Mouse (Mus musculus) bone marrow macrophage, adult 2 months (primary cell): ENCODE data around the gene Kcnq5.

ENCODE experiments used
- CTCF ChIP-seq: IDR thresholded peaks from 2 replicates; pipeline ENCODE4 v1.5.1; 2012; ENCODE audit warnings: low read depth, mild to moderate bottlenecking, low read length, moderate library complexity
- POLR2A ChIP-seq: IDR thresholded peaks from 2 replicates; pipeline ENCODE4 v1.6.1; 2012; ENCODE audit warnings: mild to moderate bottlenecking, low read depth, low read length, borderline replicate concordance

- TF ChIP-seq CTCF (no peak), POLR2A (no peak)
These were observed 513.5 kb downstream of the Kcnq5 start for GRCm38 (mm10) chr1:21448227-21448626.
